Mouse (Mus musculus) left cerebral cortex, adult 18-20 months (tissue): ENCODE results near the gene Fstl4. TPM values are rescaled to one million over a fixed set of nuclear protein-coding genes. Genes with fewer than 3 reads are reported as not detected.
"Not testable (repeated sequence)": the region's sequence is repeated elsewhere in the genome, so short reads cannot be mapped to it uniquely, and the experiment has no call there.

ENCODE experiments used
- DNase-seq, 2 experiments: peaks; one replicate each; pipeline ENCODE4 v3.0.0; 2021 to 2022; ENCODE audit warnings: low spot score in 2 of 2, mixed read lengths in 1 of 2
- total RNA-seq, 2 experiments: library from RNA; stranded (reverse); gene quantifications; 2 replicates each; pipeline ENCODE4 v1.2.3; 2021

Gene Fstl4
- total RNA-seq, 2 experiments from 2014 or later = 30.0 to 36.2 TPM

DNA sequence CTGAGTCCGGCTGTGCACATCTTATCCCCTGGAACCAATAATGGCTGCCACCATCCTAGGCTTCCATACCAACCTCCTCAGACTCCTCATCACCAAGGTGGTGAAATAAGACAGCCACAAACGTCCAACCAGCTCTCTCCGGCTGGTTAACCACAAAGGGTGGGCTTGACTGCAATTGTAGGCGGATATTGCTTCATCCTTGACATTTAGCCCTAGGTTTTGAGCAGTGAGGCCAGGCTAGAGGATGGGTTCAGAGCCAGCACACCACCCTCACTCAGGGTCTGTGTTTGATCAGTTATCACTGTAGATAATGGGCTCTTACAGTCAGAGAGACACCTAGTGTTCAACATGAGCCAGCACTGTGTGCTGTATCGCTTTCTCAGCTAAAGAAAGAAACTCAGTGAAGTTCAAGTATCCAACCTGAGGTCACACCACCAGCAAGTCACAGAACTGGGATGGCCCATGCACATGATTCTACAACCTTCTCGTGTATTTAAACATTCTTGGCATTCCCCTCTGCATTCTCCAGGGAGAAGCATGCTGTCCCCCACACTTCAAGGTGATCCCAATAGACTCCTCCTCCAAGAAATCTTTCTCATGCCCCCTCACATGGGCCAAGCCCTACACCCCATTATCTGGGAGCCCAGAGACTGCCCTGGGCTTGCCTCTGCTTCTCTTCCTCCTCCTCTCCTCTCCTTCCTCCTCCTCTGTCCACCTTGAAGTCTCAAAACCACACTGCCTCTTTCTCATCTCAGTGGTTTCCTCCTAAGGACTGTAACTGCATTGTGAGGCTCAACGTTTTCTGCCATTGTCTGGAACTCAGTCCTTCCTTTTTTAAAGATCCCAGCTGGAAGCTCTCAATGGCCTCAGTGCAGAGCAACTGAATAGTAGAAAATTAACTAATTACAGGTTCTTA, 314.2 kb downstream of the Fstl4 start:
- DNase-seq = no peak

DNA sequence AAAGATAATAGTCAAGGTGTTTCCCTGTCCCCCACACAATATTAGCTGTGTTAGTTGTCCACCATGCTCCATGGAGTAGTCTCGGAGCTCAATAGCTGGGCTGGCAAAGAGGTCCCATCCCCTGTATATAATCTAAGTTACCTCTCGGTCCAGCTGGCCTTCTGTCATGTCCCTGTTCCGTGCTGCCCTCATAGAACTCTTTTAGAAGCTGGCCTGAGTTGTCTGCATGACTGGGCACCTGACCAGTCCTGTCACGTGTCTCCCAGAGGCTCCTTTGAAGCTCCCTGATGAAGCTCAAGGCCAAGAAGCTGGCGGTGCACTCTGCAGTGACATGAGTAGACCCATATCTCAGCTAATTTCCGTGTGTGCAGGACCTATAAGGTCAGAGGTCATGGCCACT, 316.9 kb downstream of the Fstl4 start:
- no peak for DNase-seq

DNA sequence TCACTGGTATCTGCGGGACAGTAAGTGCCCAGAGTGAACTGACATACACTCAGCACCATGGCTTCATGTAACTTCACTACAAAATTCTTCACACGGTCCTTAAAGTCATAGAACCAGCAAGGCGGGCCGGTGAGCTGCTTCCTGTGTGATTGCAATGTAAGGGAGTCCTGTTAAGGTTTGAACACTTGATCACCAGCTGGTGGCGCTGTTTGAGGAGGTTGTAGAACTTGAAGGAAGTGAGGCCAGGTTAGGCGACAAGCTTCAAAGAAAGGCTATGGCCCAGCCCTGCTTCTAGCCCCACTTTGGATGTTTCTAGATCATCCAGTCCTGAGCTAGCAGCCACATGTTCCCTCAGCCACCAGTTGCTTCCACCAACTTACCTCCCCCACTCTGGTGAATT, 320.9 kb downstream of the Fstl4 start:
- DNase-seq = no peak

DNA sequence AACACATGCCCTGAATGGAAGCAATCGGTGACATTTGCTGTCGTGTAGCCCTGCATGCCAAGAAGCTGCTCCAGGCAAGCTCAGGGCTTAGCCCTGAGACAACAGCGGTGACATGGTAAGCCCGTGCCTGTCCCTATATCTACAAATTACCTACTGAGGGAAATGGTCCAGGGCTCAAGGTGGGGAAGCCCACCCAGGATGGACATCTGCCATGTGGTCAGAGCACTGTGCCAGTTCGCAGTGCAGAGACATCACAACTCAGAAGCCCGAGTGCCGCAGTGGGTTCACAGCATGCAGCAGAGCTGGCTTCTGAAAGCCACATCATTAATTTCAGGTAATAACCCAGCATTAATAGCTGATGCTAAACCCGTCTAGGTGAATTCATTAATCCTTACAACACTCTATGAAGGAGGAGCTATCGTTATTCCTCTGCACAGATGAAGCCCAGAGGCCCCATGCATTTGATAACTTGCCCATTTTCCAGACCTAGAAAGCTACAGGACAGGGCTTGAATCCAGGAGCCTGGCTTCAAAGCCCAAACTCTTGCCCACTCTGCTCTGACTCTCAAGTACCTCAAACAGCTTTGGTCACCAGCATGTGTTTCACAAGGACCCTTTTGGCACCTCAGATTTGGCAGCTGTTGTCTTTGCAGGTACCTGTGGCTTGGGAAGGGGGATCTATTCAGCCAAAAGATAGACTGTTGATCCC, 321.6 kb downstream of the Fstl4 start:
- DNase-seq = no peak

- DNase-seq = not testable (repeated sequence)
Observed at GRCm38 (mm10) chr11:53087896-53088295, 323.5 kb downstream of the Fstl4 start.

- no peak for DNase-seq
Observed at GRCm38 (mm10) chr11:53091596-53091995, 327.2 kb downstream of the Fstl4 start.

GRCm38 (mm10) chr11:53096871-53097270, 332.4 kb downstream of the Fstl4 start:
- DNase-seq = no peak

DNA sequence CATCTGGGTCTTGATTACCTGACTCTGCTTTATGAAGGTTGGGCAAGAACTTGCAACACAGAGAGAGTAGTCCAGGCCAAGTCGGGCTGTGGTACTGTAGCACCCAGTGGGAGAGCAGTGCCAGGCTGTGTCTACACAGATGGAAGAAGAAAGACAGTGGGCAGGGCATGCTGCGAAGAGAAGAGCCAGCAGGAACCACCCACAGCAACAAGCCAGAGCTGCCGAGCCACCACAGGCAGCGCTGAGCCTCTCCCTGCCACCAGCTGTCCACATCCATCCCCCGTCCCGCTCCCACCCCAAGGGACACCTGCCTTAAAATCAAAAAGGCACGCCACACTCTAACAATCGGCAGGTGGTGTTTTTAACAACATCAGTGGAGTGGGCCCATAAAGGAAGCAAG, 332.9 kb downstream of the Fstl4 start:
- peak; percentile 53 to 79 for DNase-seq

GRCm38 (mm10) chr11:53097870-53098269, 333.4 kb downstream of the Fstl4 start:
- DNase-seq = no peak

GRCm38 (mm10) chr11:53098780-53099198, 334.4 kb downstream of the Fstl4 start:
- DNase-seq = no peak

- no peak for DNase-seq
Observed at GRCm38 (mm10) chr11:53099322-53099721, 334.9 kb downstream of the Fstl4 start.

DNA sequence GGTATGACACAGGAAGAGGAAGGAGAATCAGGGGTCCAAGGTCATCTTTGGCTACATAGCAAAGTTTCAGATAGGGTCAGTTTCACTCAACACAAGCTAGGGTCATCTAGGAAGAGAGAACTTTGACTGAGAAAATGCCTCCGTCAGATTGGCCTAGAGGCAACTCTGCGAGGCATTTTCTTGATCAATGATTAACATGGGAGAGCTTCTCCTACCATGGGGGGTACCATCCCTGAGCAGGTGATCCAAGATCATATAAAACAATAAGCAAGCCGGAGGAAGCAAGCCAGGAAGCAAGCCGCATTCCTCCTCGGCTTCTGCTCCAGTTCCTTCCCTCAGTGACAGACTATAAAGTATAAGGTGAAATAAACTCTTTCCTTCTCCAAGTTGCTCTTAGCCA, 337.3 kb downstream of the Fstl4 start:
- no peak for DNase-seq

DNA sequence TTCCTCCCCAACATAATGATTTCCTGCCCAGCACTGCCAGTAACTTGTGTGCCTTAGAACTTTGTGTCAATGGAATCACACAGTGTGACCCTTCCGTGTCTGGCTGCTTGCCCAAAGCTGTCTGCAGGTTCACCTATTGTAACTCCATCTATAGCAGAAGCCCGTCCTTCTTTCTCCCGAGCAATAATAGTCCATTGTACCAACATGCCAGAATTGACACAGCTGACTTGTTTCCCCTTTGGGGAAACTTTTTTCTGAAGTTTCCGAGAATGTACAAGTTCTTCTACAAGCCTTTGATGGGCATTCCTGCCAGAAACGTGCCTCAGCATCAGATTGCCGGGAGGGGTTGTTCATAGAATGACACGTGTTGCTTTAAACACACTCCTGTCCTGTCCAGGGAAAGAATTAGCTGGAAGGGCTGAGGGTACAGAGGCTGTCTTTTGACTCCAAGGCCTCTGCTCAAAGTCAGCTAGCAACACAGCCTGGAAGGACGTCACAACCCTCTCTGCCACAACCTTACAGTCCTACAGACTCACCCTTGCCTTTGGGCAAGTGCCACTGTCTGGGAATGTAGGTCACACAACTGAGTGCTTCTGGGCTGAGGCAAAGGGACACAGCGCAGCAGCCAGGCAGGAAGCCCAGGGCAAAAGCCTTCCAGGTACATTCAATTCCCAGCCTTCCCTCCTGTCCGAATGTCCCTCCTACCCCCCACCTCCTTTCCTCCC, 339.3 kb downstream of the Fstl4 start:
- DNase-seq = no peak

GRCm38 (mm10) chr11:53107706-53108105, 343.3 kb downstream of the Fstl4 start:
- DNase-seq = peak; percentile 6 to 13

DNA sequence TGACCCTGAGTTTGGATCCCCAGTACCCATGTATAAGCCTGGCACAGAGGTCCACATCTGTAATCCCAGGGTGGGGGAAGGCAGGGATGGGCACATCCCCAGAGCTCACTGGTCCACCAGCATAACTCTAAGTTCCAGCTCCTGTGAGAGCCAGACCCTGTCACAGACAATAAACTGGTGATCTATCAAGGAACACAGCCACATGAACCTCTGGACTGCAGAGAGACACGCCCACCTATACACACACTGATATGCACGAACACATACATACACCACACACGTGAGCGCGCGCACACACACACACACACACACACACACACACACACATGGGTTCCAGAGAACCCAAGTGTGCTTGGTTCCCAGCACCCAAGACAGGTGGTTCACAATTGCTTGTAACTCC, 344.4 kb downstream of the Fstl4 start:
- DNase-seq = no peak

DNA sequence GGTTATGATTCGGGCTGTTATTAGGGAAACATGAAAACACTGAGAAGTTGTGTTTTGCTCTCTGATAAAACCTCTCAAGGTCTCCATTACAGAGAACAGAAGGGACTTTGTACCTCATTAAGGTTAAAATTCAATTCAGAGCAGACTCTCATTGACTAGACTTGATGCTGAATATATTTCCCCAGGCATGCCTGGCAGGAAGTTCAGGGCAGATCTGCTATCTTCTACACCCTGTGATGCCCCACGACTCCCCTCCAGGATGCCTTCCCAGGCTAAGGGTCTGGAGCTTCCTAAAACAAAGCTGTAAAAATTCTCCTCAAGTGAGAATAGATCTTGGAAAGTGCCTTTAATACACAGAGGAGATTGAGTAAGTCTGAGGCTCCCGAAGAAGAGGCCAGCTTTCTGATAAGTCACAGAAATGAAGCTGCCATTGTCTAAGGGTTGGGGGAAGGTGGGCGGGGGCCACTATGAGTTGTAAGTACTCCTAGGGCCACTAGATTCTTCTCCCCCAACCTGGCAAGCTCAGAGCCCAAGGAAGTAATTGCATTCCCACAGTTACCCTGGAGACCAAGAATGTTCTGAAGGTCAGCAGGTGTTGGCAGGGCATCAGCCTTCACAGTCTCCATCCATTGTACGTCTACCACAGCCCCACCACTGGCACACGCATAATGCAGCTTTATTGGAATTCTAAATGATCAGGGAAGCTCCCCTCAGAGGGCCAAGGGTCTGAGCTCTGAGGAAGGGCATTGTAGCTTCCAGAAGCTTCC, 345.4 kb downstream of the Fstl4 start:
- no peak for DNase-seq

DNA sequence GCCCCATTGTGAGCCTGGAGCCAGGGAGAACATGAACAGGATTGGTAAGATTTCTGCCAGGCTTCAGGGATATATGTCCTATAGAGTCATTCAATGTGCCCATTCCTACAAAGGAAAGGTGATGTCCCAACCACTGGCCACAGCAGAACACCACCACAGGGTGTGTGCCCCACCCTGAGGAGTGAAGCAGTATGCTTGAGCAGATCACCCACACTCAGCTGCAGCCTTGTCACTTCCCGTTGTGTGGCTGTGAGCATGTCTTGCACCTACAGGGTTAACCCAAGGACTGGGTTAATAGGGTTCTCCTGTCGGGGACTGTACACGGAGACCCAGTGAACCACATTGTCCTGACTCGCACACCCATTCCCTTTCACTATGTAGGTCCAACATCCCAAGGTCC, 351.3 kb downstream of the Fstl4 start:
- DNase-seq = no peak

GRCm38 (mm10) chr11:53116356-53116755, 351.9 kb downstream of the Fstl4 start:
- DNase-seq = no peak

- no peak for DNase-seq
Observed at GRCm38 (mm10) chr11:53118226-53118965, 354.0 kb downstream of the Fstl4 start.

GRCm38 (mm10) chr11:53119966-53120365, 355.5 kb downstream of the Fstl4 start:
- DNase-seq = no peak
